Mouse (Mus musculus): ENCODE measurements around the gene Ptprm. TPM values are rescaled to one million over a fixed set of nuclear protein-coding genes. Genes with fewer than 3 reads are reported as not detected.

Ptprm gene
- polyA plus RNA-seq, 1 experiment from 2014 or later, result 14.3 TPM

DNA sequence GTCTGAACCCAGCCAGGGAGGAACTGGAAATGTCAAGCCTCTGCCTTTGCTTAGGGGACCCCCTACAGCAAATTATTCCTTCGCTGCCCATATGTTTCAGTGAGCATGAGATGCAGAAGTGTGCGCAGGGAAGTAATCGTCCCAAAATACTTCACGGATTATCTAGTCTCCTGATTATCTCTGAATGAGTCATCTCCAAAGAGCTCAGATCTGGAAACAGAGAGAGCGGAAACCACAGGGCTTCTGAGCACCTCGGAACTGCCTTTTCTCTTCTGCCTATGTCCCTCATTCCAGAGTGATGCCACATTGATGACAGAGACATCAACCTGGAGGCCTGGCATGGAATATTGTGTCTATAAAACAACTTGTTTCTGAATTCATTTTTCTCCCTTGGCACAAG is 11.3 kb downstream of the Ptprm start:
- no peak overlapping the region for H3K4me2 ChIP-seq
- H3K4me3 ChIP-seq, result no peak overlapping the region
- H3K27ac ChIP-seq, result no peak overlapping the region
- 78% methylated on average over 6 of the region's 6 CpGs for WGBS
- no peaks in the 10 kb centered on the region for H3K36me3 ChIP-seq
- no peaks in the 10 kb centered on the region for H3K9me3 ChIP-seq
- peaks cover 17% of the 10 kb centered on the region for H3K4me1 ChIP-seq
- H3K9ac ChIP-seq, result no peak overlapping the region
- H3K27me3 ChIP-seq, result no peaks in the 10 kb centered on the region
- ATAC-seq (ENCODE audit: insufficient number of reproducible peaks, insufficient read depth, low FRiP score, low TSS enrichment, low read depth), result no peak

- 54% methylated on average over 6 of the region's 6 CpGs for WGBS
- ATAC-seq (ENCODE audit: insufficient number of reproducible peaks, insufficient read depth, low FRiP score, low TSS enrichment, low read depth), result no peak
- Histone ChIP-seq H3K27ac (no peak overlapping the region), H3K4me3 (no peak overlapping the region), H3K4me2 (no peak overlapping the region), H3K9me3 (no peaks in the 10 kb centered on the region), H3K9ac (no peak overlapping the region), H3K36me3 (no peaks in the 10 kb centered on the region), H3K4me1 (peaks cover 17% of the 10 kb centered on the region), H3K27me3 (no peaks in the 10 kb centered on the region)
Observed at GRCm38 (mm10) chr17:67340362-67340761, 13.9 kb downstream of the Ptprm start.

DNA sequence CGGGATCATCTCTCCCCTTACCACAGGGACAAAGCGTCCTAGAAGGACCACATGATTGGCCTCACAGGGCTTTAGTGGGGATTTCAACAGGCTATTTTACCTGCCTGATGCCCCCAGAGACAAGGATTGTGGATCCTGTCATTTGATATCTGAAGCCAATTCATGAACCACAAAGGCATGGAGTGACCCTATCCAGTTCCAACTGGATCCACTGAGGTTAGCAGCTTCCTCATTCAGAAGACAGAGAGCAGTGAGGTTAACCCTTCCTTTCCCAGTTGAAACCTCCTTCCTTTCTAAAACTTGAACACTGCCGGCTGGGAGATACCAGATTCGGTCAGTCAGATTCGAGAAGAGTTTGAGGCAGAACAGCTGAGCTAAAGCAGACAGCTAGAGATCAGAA is 14.7 kb downstream of the Ptprm start:
- 75% methylated on average over 5 of the region's 5 CpGs for WGBS
- Histone ChIP-seq H3K4me1 (peaks cover 17% of the 10 kb centered on the region), H3K4me3 (no peak overlapping the region), H3K36me3 (no peaks in the 10 kb centered on the region), H3K9me3 (no peaks in the 10 kb centered on the region), H3K9ac (no peak overlapping the region), H3K27me3 (no peaks in the 10 kb centered on the region), H3K27ac (no peak overlapping the region), H3K4me2 (no peak overlapping the region)
- no peak for ATAC-seq (ENCODE audit: insufficient number of reproducible peaks, insufficient read depth, low FRiP score, low TSS enrichment, low read depth)

- no peaks in the 10 kb centered on the region for H3K9me3 ChIP-seq
- no peaks in the 10 kb centered on the region for H3K27me3 ChIP-seq
- WGBS, result 88% methylated on average over 3 of the region's 3 CpGs
Observed at GRCm38 (mm10) chr17:67334310-67334709, 19.9 kb downstream of the Ptprm start.

DNA sequence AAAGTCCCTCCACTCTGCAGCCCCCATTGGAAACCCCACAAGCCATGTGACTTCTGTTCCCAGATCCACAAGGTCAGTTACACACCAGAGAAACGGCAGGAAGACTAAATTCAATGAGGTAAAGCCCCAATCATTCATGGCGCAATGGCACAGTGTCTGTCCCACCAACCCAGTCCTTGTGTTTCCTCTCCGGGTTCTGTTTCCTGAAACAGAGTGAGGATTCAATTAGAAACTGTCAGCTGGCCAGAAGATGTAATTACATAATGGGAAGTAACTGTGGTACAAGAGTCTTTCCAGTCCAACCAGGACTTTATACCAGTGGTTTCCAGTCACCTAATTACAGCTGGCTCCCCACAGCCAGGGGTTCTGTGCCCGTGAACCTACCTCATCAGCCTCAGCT is 24.8 kb downstream of the Ptprm start:
- no peak overlapping the region for H3K27ac ChIP-seq
- H3K9me3 ChIP-seq, result no peaks in the 10 kb centered on the region
- H3K4me1 ChIP-seq, result peaks cover 17% of the 10 kb centered on the region
- no peak for ATAC-seq (ENCODE audit: insufficient number of reproducible peaks, insufficient read depth, low FRiP score, low TSS enrichment, low read depth)
- H3K9ac ChIP-seq, result no peak overlapping the region
- no peak overlapping the region for H3K4me2 ChIP-seq
- no peaks in the 10 kb centered on the region for H3K36me3 ChIP-seq
- no peaks in the 10 kb centered on the region for H3K27me3 ChIP-seq
- WGBS, result 33% methylated on average over 4 of the region's 4 CpGs
- H3K4me3 ChIP-seq, result no peak overlapping the region

More at GRCm38 (mm10) chr17:67334310-67334709, 19.9 kb downstream of the Ptprm start:
- ATAC-seq (ENCODE audit: insufficient number of reproducible peaks, insufficient read depth, low FRiP score, low TSS enrichment, low read depth), result no peak
- Histone ChIP-seq H3K4me3 (no peak overlapping the region), H3K4me1 (peaks cover 11% of the 10 kb centered on the region), H3K36me3 (no peaks in the 10 kb centered on the region), H3K27ac (no peak overlapping the region), H3K4me2 (no peak overlapping the region), H3K9ac (no peak overlapping the region)

DNA sequence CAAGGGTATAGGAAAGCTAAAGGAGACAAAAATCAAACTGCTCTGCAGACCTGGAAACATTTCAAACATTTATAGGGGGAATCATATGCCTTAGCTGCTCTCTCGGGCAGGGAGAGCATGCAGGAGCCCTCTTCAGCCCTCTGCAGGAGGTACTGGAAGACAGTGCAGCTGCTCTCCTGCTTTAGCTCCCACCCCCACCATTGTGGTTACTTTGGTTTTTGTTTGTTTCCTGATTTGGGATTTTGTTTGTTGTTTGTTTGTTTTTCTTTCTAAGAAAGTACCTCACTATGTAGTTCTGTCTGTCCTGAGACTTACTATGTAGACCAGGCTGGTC is 29.8 kb downstream of the Ptprm start:
- Histone ChIP-seq H3K4me2 (no peak overlapping the region), H3K36me3 (no peaks in the 10 kb centered on the region), H3K4me3 (no peak overlapping the region), H3K9me3 (no peaks in the 10 kb centered on the region), H3K27me3 (no peaks in the 10 kb centered on the region), H3K4me1 (peaks cover 17% of the 10 kb centered on the region), H3K27ac (no peak overlapping the region; the same call in 1 of the 2 replicates), H3K9ac (no peak overlapping the region)
- ATAC-seq (ENCODE audit: insufficient number of reproducible peaks, insufficient read depth, low FRiP score, low TSS enrichment, low read depth), result no peak
- 13% methylated on average over 1 of the region's 1 CpGs for WGBS

GRCm38 (mm10) chr17:67323777-67324498 is 30.3 kb downstream of the Ptprm start:
- H3K27me3 ChIP-seq, result no peaks in the 10 kb centered on the region
- no peak overlapping the region for H3K4me3 ChIP-seq
- H3K9ac ChIP-seq, result no peak overlapping the region
- H3K27ac ChIP-seq, result no peak overlapping the region; the same call in 1 of the 2 replicates
- no peaks in the 10 kb centered on the region for H3K9me3 ChIP-seq
- H3K4me1 ChIP-seq, result peaks cover 14% of the 10 kb centered on the region; the same call in 1 of the 2 replicates
- WGBS, result 26% methylated on average over 11 of the region's 11 CpGs
- ATAC-seq (ENCODE audit: insufficient number of reproducible peaks, insufficient read depth, low FRiP score, low TSS enrichment, low read depth), result no peak
- H3K4me2 ChIP-seq, result no peak overlapping the region
- H3K36me3 ChIP-seq, result no peaks in the 10 kb centered on the region

- Histone ChIP-seq H3K9ac (no peak overlapping the region), H3K4me3 (no peak overlapping the region), H3K27ac (no peak overlapping the region), H3K36me3 (no peaks in the 10 kb centered on the region), H3K27me3 (no peaks in the 10 kb centered on the region), H3K4me2 (no peak overlapping the region), H3K9me3 (no peaks in the 10 kb centered on the region), H3K4me1 (peaks cover 2% of the 10 kb centered on the region; the same call in 1 of the 2 replicates)
- 57% methylated on average over 4 of the region's 4 CpGs for WGBS
- no peak for ATAC-seq (ENCODE audit: insufficient number of reproducible peaks, insufficient read depth, low FRiP score, low TSS enrichment, low read depth)
Observed at GRCm38 (mm10) chr17:67314491-67315205, 39.6 kb downstream of the Ptprm start.

DNA sequence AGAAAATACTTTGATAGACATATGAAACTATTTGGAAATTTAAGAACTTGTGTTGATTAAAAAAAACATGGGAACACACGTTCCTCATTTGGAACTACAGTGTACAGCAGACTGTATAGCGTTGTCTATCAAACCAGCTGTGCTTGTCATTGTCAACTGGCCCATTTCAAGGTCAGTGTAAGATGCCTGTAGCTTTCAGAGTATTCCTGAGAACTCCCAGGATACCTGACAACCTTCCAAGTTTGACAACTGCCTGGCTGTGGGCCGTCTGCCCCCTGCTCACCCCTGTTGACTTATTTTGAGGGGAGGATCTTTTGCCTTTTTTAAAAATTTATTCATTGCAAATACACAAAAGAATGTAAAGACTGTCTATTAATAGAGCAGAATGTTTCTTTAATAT is 45.8 kb downstream of the Ptprm start:
- Histone ChIP-seq H3K36me3 (no peaks in the 10 kb centered on the region), H3K4me2 (no peak overlapping the region), H3K4me3 (no peak overlapping the region), H3K27ac (no peak overlapping the region), H3K4me1 (peaks cover 29% of the 10 kb centered on the region), H3K9me3 (no peaks in the 10 kb centered on the region), H3K27me3 (no peaks in the 10 kb centered on the region), H3K9ac (no peak overlapping the region)
- ATAC-seq (ENCODE audit: insufficient number of reproducible peaks, insufficient read depth, low FRiP score, low TSS enrichment, low read depth), result no peak
- 59% methylated on average over 3 of the region's 3 CpGs for WGBS

DNA sequence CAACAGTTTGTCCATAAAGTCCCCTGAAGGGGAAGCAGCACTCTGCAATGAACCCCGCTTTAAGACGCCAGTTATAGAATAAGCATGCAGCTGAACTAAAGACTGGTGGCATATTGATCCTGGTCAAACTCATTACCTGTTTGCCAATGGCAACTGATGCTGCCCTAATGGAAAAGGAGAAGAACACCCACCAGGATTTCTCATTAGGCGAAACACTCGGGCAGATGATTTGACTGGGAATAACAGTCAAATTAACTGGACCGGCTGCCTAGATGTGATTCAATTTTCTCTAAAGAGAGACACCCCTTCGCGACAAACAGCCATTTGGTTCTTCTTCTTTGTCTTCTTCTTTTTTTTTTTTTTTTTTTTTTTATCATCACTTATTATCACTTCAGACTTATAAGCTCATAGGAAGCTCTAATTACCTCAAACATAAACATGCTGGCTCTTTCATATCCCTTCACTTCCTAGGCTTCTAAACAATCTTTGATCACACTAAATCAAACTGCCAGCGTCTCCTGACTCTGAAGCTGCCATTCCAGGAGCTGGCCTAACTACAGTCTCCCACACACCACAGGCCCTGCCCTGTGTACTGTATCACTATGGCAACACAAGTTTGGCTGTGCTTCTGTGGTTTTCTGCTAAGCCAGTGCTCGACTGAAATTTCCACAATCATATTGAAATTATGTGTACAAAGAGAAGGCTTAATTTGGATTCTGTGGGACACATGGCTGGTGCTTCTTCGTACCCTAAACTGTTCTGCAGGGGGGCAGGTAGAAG is 48.0 kb downstream of the Ptprm start:
- Histone ChIP-seq H3K4me1 (peaks cover 35% of the 10 kb centered on the region), H3K27ac (no peak overlapping the region), H3K36me3 (no peaks in the 10 kb centered on the region), H3K4me2 (no peak overlapping the region), H3K27me3 (no peaks in the 10 kb centered on the region), H3K4me3 (no peak overlapping the region), H3K9me3 (no peaks in the 10 kb centered on the region), H3K9ac (no peak overlapping the region)
- no peak for ATAC-seq (ENCODE audit: insufficient number of reproducible peaks, insufficient read depth, low FRiP score, low TSS enrichment, low read depth)
- 69% methylated on average over 10 of the region's 10 CpGs for WGBS

DNA sequence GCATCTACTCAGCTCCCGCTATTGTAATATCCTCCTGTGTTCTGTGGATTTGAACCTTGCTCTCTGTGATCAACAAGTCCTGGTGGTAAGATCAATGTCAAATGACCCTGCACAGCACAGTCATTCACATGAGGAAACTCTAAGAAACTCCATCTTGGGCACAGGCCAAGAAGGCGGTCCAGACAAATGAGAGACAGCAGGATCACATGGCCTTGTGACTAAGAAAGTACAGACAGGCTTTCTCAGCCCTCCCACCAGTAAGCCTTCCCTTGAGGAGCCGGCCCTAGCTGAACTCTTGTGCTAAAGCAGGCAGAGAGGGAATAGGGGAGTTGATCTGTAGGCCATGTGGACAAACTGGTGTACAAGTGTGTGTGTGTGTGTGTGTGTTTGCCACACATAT is 49.4 kb downstream of the Ptprm start:
- no peak overlapping the region for H3K4me3 ChIP-seq
- no peaks in the 10 kb centered on the region for H3K27me3 ChIP-seq
- no peaks in the 10 kb centered on the region for H3K36me3 ChIP-seq
- no peak overlapping the region for H3K9ac ChIP-seq
- WGBS, result 49% methylated on average over 3 of the region's 3 CpGs
- no peaks in the 10 kb centered on the region for H3K9me3 ChIP-seq
- H3K27ac ChIP-seq, result no peak overlapping the region
- ATAC-seq (ENCODE audit: insufficient number of reproducible peaks, insufficient read depth, low FRiP score, low TSS enrichment, low read depth), result no peak
- no peak overlapping the region for H3K4me2 ChIP-seq
- peaks cover 35% of the 10 kb centered on the region for H3K4me1 ChIP-seq

All from embryonic facial prominence, embryonic 13.5 days (tissue).